Mouse (Mus musculus) c-Kit-negative CD71-positive TER-119-positive erythroid progenitor cells, embryonic 14.5 days (primary cell): ENCODE results near the gene Tyk2.
A peak's percentile ranks its signal among the peaks of the same experiment; 100 is the strongest.

Experiments used
- DNase-seq: peaks from one replicate; pipeline ENCODE4 v3.0.0-alpha.2; 2013; ENCODE audit warnings: low read depth, low spot score

Gene Tyk2

DNA sequence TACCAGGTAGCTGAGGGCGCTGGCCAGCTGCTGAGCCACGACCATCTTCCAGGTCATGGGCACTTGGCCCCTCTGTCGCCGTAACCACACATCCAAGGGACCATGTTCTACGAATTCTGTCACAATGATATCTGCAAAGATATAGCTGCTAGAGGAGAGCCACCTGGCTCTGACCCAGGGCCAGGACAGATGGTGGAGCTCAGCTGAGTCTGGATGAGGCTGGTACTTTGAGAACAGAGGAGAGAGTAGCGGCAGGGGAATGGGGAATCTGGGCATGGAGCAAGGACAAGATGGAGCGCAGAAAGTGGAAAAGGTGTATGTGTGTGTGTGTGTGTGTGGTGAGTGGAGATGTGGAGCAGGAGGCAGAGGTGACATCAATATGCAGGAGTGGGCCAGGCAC lies 16.9 kb downstream of the Tyk2 start:
- DNase-seq: no peak

DNA sequence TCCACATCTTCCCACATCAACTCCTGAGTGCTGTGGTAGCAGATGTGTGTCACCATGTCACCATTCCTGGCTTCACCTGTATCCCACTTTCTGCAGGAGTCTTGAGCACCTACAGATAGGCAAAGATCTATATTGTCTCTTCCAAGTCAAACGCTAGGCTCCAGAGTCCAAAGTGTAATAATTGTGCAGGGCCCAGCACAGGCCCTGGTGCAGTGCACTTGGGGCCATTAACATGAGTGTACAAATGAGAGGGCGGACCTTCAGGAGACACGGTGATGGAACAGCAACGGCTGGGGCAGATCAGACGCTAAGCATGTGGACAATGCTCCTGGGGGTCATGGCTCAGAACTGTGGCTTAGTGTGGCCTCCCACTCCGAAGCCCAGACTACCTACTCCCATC lies 17.3 kb downstream of the Tyk2 start:
- no peak for DNase-seq

DNA sequence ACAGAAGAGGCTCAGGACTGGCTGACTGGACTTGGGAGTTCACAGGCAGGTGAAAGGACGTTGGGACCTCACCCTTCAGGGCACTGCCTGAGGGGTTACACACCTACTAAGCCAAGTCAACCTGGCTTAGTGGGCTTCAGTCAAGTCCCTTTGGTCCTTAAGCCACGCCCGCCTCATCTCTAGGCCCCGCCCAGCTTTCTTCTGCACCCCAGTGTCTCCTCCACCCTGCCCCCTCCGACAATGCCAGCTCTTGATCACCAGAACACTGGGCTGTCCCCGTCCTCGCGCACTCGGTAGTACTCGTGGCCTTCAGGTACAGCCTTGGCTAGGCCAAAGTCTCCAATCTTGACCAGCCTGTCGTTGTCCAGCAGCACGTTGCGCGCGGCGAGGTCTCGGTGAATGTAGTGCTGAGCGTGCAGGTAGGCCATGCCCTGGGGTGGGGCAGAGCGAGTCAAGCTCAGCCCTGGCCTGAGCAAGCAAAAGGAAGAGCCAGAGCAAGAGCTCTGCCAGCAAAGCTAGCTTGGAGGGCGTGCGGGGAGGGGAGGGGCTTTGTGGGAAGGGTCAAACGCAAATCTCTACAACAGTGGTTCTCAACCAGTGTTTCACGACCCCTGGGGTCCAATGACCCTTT lies 23.3 kb downstream of the Tyk2 start:
- no peak for DNase-seq

DNA sequence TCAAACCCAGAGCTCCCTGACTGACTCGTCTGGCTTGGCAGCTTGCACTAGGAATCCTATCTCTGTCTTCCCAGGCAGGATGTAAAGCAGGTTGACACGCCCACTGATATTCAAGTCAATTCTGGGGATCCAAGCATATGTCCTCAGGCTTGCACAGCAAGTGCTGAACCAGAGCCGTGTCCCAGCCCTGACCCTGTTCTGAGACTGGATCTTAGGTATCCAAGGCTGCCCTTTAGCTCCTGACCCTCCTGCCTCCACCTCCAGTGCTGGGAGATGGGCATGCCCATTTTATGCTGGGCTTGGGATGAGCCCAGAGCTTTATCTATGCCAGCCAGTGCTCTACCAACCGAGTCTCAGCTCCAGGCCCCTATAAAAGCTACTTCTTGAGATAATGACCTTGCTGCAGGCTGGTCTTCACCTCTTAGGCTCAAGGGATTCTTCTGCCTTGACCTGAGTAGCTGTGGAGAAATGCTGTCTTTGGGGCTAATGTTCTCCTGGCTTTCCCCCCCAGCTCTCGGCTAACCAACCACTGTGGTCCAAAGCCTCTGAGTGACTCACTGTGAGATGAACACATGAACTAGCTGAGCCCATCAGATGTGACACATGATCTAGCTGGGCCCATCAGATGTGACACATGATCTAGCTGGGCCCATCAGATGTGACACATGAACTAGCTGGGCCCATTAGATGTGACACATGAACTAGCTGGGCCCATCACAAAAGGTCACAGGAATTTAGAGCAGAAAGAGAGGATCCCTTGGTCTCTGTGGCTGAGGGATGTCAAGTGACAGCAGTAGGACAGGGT lies 25.1 kb downstream of the Tyk2 start:
- DNase-seq: peak; percentile 38

DNA sequence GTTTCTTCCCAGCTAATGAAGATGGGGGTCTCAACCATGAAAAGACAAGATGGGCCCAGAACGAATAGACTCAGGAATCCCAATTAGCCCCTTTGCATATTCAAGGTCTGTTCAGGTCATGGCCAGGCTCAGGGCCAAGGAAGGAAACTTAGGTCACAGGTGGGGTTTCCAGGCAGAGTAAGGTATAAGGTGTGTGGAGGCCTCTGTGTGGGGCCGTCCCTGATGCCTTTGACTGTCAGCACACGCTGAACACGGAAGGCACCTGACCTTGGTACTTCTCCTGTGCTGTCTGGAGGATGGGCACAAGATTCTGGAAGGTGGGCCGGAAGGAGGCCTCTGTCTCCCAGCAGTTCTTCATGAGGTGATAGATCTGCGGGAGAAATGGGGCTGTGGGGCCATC lies 26.2 kb downstream of the Tyk2 start:
- no peak for DNase-seq

DNA sequence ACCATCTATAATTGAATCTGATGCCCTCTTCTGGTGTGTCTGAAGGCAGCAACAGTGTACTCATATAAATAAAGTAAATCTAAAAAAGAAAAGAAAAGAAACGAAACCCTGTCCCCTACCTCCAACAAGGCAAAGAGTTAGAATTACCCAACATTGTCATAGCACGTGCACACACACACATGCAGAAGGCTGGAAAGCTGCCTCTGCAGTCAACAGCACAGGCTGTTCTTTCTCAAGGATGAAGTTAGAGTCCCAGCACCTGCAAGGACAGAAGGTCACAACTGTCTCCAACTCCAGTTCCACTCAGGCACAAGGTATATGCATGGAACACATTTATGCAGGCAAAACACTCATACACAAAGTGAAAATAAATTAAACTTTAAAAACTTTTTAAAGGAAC lies 29.0 kb downstream of the Tyk2 start:
- DNase-seq: no peak

DNA sequence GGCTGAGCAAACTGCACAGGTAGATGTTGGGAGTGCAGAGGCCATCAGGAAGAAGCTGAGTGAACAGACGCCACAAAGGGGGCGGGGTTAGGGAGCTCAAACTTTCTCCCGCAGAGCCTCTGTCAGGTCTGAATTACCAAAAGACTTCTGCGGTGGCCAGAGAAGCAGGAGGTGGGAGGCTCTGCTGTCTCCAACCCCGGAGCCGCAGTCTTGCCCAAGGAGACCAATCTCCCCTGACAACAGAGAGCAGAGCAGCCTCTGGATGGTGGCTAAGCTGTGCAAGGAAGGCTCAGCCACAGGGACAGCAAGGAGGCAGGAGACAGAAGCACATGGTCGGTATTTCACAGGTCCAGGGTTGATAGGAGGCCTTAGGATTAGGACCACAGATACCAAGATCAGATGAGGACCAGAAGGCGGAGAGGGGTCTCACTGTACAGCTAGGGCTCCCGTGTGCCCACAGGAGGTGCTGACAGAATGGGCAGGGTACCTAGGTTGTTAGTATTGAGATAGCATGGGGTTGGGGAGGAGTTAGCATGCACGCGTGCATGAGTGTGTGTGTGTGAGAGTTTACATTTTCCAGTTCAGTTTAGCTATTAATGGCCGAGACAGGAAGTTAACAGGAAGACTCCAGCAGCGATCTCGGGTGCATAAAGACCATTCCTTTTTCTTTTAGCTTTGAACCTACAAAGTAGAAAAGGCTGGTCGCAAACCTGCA lies 30.4 kb downstream of the Tyk2 start:
- no peak for DNase-seq

DNA sequence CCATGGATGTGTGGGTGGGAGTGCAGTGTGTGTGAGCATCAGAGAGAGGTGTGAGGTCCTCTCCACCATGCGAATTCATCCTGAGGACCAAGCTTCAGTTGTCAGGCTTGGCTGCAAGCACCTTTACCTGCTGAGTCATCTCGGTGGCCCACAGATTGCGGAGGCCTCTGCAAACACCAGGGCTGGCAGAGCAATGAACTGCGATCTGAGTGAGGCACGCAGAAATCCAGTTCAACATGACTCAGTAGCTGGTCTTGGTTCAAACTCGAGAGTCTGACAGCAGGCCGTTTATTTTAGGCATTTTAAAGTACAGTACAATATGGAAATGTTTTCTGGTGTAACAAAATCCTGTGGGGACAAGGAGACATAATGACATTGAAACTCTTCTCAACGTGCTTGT lies 33.2 kb downstream of the Tyk2 start:
- DNase-seq: no peak

DNA sequence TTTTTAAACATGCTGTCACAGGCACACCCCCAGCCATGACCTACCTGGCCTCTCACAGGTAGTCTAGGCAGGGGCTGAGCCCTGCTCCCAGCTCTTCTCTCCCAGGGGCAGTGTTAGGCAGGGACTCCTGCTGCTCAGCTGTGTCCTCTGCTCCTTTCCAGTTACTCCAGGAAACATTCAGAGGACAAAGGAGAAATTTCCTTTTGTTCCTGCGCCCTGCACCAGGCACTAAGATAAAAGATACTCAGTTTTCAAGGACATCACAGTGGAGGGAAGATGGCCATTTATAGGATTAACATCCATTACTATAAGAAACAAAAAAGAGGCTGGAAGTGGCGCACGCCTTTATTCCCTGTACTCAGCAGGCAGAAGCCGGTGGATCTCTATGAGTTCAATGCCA lies 35.1 kb downstream of the Tyk2 start:
- DNase-seq: no peak

DNA sequence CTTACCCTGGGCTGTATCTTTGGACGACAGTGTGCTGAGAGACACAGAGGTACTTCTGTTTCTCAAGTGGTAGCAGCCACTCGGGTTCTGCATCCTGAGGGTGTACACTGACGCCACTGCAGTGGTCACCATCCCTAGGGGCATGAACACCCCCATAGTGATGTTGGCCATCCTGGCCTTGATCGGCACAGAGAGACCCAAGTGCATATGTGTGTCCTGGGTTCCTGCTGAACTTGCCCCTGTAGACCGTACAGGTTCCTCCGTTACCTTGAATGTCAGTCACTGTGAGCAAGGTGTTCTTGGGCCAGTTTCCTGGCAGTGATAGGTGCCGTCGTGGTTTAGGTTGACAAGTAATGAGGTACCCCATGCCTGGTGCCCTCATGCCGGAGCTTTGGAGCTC lies 37.6 kb downstream of the Tyk2 start:
- no peak for DNase-seq

DNA sequence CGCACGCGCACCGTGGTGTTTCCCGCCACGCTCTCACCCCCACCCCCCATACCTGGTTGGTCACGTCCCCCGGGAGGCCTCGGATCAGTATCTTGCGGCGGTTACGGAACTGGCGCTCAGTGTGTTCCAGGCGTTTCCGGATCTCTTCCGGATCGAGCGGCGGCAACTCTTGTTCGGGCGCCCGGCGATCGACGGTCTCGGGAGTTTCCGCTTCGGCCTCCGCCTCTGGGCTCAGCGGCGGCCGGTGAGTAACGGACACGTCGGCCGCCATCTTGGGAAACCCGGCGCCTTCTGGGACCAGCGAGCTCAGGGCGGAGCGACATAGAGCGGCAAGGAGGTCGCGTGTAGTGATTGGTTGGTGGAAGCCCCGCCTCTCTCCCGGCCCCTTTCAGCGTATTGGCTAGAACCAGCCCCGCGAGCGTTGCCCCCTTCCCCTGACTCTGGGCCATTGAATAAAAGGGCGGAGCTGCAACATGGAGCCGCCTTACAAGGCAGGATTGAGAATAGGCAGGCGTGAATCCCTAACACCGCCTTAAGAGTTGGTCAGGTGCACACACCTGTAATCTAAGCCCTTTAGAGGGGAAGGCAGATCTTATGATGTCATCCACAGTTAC lies 39.2 kb downstream of the Tyk2 start, which contains the start of the genes Gm38431 and Raver1:
Gene Gm38431 (minus strand): TSS at position 291 of the 614 bp plus-strand sequence.
Gene Raver1 (minus strand): TSS at position 302 of the 614 bp plus-strand sequence.
- DNase-seq: peak; percentile 96

DNA sequence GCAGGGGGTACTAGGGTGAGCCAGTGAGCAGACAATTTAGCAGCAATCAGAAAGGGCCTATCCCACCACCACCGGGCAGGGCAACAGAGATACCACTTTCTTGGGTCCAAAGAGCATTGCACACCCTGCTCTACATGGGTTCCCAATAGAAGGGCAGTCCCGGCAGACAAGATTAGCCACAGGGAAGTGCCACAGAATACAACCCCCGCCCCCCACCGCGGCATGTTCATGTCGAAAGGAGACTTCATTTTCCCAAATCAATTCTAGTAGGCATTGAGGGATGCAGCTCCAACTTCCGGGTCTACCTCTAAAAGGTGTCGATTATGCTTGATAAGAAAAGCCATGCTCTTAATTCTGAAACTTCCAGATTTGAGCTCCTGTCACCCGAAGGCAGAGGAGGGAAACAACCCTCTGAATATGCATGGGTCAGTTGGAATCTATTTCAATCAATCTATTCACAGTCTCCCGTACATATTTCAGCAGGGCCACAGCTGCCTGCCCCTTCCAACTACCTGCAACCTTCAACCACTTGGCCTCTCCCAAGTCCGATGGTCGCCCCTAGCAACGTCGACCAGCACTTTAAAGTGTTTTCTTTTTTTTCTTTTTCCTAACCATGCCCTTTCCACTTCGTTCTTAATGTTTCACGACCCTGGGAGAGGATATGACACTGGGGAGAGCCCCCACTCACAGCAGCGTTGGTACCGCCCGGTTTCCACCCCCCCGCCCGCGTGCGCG lies 39.9 kb downstream of the Tyk2 start:
- DNase-seq: no peak

DNA sequence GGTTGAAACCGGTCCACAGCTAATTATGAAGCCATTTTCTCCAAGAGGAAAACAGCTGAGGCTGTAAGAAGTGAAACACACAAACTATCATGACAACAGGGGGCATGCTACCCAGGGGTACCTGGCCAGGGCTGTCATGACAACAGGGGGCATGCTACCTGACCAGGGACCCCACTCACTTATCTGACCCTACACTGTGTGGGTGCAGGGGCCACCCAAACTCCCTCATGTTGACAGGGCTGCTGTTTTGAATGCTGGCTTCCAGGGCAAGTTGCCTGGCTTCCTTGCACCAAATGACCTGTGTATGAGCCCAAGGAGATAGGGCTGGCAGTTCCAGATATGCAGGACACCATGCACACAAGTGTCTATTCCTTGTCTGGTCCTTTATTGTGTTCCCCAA lies 40.5 kb downstream of the Tyk2 start:
- DNase-seq: no peak

DNA sequence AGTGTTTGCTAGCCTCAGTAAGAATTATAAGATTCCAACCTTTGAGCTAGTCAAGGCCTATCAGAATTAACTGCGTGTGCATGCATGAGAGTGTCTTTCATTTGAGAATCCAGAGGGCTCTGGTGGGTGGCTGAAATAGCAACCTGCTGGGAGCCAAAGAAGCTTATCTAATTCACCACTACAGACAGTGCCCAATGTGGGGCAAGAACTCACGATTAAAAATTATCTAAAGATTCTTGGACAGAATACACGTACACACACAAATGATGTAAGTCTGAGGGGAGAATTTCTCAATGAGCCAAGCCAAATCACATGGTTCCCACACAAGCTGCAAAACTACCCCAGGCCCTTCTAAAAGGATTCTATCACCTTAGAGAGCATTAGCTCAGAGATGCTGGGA lies 47.7 kb downstream of the Tyk2 start:
- no peak for DNase-seq

DNA sequence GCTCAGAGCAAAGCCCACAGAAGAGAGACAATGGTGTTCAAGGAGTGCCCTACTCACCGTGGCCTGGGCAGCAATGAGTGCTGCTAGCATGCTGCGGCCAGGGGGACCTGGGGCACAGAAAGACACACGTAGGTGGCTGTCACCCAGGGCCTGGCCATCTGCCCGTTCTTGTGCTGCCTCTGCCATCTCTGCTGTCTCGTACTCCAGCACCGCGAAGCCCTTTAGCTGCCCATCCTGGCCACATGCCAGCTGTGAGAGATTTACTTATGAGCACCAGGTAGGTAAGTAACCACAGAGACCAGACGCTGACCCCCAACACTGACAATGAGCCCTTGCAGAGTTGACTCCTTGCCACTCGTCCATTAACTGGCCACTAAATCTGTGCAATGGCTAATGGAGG lies 49.9 kb downstream of the Tyk2 start:
- no peak for DNase-seq

DNA sequence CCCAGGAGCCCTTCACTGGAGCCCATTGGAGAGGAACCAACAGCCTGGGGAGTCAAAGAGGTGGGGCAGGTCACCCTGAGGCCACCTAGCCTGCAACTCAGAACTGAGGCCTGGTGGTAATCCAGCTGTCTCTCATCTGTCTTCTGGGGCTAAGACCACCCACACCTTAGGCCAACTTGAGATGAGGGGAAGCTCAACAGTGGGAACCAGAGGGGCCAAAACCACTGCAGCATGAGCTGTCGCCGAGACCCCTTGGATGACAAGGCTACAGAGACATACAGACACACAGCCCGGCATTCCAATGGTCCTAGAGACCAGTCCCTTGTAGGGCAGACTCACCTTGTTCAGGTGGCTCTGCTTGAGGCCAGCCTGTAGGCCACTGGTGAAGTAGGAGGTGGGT lies 55.4 kb downstream of the Tyk2 start:
- DNase-seq: no peak

DNA sequence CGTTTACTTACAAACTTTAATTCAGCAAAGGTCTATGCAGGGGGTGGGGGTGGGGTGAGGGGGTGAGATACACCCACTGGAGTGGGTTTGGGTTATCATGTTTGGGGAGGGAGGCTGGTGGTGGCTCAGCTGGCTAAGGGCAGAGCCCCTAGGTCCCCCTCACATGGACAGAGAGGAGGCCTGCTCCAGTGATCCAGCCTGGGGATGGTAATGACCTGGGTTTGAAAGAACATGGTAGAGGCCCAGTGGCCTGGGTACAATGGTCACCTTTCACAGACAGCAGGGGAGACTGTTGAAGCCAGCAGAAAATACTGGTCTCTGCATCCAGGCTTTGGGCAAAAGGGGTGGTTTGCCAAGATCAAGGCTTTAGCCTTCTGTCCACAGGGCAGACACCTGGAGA lies 56.9 kb downstream of the Tyk2 start:
- DNase-seq: no peak

DNA sequence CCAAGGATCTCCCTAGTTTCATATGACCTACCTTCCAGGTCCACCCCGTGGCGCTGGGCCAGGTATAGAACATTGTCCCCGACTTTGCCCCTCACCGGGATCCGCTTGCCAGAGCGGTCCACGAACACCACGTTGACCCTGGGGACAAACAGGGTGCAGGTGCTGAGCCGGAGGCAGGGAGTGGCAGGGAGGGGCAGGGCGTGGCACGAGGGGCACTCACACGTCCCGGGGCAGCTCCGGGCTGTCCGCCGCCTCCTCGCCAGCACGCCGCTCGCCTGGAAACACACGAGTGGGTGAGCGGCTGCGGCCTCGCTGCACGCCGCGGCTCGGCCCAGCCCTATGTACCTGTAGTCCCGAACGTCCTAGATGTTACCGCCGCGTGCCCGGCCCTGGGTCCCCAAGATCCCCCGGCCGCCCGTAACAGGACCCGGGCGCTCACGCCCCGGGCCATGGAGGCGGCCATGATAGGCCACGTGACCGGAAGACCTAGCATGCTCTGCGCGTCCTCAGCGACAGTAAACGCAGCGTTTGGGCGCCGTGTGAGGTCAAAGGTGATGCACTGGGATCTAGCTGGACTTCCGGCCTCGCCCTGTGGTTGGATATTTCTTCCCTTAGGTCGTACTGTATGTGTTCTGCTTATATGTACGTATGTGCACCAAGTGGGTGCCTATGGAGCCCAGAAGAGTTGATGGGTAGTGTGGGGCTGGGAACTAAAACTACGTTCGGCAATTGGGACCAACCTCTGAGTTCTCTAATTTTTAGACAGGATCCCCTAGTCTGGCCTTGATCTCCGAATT lies 57.8 kb downstream of the Tyk2 start, which contains the start of the genes Gm49373 and Fdx1l:
Gene Gm49373 (minus strand): TSS at position 53 of the 797 bp plus-strand sequence.
Gene Fdx1l (minus strand): TSS at position 571 of the 797 bp plus-strand sequence.
- DNase-seq: peak; percentile 68

DNA sequence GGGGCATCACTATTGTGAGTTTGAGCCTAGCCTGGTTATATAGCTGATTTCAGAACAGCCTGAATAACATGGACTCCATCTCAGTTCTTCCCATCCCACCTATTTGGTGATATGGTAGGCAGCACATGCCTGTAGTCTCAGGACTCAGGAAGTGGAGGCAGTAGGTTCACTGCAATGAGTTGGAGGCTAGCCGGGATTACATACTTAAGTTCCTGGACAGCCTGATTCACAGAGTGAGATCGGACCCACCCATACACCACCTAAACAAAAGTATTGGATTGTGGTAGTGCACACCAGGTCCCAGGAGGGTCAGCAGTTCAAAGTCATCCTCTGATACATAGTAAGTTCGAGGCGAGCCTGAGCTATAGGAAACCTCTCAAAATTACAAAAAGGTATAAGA lies 58.4 kb downstream of the Tyk2 start:
- no peak for DNase-seq

DNA sequence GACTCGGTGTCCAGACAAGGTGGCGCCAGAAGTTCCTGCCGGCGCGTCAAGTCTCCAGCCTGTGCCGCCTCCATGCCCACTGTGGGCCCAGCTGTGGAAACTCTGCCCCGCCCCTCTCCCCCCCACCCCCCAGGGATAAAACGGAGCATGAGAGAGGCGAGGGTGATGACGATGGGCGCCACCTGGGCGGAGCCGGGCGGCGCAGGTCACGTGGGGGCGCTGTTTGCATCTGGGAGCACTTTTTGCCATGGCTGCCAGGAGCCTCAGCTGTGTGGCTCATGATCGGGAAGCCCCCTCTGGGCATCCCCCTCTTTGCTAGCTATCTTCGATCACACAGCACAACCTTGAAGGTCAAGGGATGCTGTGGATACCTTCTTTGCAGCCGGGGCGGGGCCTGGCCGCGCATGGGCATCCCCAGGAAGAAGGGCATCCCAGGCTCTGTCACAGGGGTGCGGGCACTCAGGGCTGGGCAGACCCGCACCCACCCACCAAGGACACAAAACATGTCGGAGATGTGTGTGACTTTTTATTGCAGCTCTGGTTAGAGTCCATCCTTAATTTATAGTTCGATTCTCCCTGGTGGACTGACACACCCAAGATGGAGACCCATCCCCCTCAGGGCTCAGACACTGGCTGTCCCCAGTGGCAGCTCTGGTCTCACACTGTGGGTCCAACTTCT lies 63.9 kb downstream of the Tyk2 start, which contains the start of gene Zglp1:
Gene Zglp1 (minus strand): TSS at position 88 of the 679 bp plus-strand sequence.
- no peak for DNase-seq
